Mouse (Mus musculus) neural tube, embryonic 15.5 days (tissue): ENCODE results near the gene Cygb. TPM values are rescaled to one million over a fixed set of nuclear protein-coding genes. Genes with fewer than 3 reads are reported as not detected.
"Not testable (repeated sequence)": the region's sequence is repeated elsewhere in the genome, so short reads cannot be mapped to it uniquely, and the experiment has no call there.

Experiments used
- ATAC-seq: fragments of 200-750 bp; cut with Nextera tagmentation; 2 replicates; pipeline ENCODE4 v1.8.0; 2017; ENCODE audit warnings: mild to moderate bottlenecking, moderate TSS enrichment, moderate library complexity; ENCODE audit not compliant: low FRiP score
- H3K27ac ChIP-seq: fragments of 300-500 bp; sonication (generic); replicated peaks from 2 replicates; pipeline ENCODE4 v1.5.1; 2015; ENCODE audit warnings: mild to moderate bottlenecking, inconsistent platforms
- H3K27me3 ChIP-seq: fragments of 300-500 bp; sonication (generic); replicated peaks from 2 replicates; pipeline ENCODE4 v1.6.1; 2015; ENCODE audit warnings: inconsistent platforms
- H3K36me3 ChIP-seq: fragments of 300-500 bp; sonication (generic); 2 replicates; pipeline ENCODE4 v1.6.1; 2015; ENCODE audit warnings: inconsistent platforms
- H3K4me1 ChIP-seq: fragments of 300-500 bp; sonication (generic); 2 replicates; pipeline ENCODE4 v1.6.1; 2015; ENCODE audit warnings: inconsistent platforms
- H3K4me2 ChIP-seq: fragments of 300-500 bp; sonication (generic); 2 replicates; pipeline ENCODE4 v1.6.1; 2015; ENCODE audit warnings: inconsistent platforms, mild to moderate bottlenecking, moderate library complexity
- H3K4me3 ChIP-seq: fragments of 300-500 bp; sonication (generic); replicated peaks from 2 replicates; pipeline ENCODE4 v1.5.1; 2015; ENCODE audit warnings: mild to moderate bottlenecking, inconsistent platforms
- H3K9ac ChIP-seq: fragments of 300-500 bp; sonication (generic); replicated peaks from 2 replicates; pipeline ENCODE4 v1.6.1; 2015; ENCODE audit warnings: mild to moderate bottlenecking, inconsistent platforms
- H3K9me3 ChIP-seq: fragments of 300-500 bp; sonication (generic); replicated peaks from 2 replicates; pipeline ENCODE4 v1.6.1; 2016; ENCODE audit warnings: inconsistent platforms
- WGBS: fragments of 180-500 bp; shearing (Covaris S2); methylation state at CpG from one replicate; pipeline ENCODE4 v1.1.7; 2015; ENCODE audit warnings: mixed read lengths; 5-methylcytosine and 5-hydroxymethylcytosine counted together
- polyA plus RNA-seq: library from polyadenylated mRNA; unstranded; fragments of >200 nt; fragmentation: Nextera tagmentation; extraction: Ambion mirVana; gene quantifications from 2 replicates; pipeline ENCODE4 v1.2.1, GENCODE M21; 2015

The Cygb gene
- polyA plus RNA-seq, 1 experiment from 2014 or later = 31.1 TPM

- Histone ChIP-seq H3K36me3 (no peaks in the 10 kb centered on the region), H3K4me1 (peaks cover 42% of the 10 kb centered on the region), H3K9me3 (no peaks in the 10 kb centered on the region), H3K4me2 (no peak overlapping the region), H3K27ac (no peak overlapping the region), H3K27me3 (peaks cover 15% of the 10 kb centered on the region), H3K9ac (no peak overlapping the region), H3K4me3 (no peak overlapping the region)
- WGBS = 69% methylated on average over 7 of the region's 7 CpGs
- ATAC-seq = no peak
Observed at GRCm38 (mm10) chr11:116619156-116619555, 35.0 kb downstream of the Cygb start.

DNA sequence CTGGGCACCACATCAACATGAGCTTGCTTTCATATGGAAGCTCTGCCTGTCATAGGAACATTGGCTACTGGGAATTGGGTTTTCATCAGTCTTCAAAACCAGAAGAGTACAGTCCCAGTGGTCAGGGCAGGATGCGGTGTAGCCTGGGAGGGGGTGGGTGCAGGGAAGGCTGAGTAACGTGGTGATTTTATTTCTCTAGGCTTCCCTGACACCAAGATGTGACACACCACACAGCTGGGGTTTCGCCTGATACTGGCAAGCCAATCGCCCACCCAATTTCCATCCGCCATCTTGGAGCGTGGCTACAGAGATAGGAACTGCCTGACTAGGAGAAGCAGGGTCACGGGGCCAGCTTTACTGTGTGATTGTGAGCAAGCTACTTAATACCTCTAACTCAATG, 35.4 kb downstream of the Cygb start:
- Histone ChIP-seq H3K36me3 (no peaks in the 10 kb centered on the region), H3K4me2 (no peak overlapping the region), H3K4me3 (no peak overlapping the region), H3K4me1 (peaks cover 37% of the 10 kb centered on the region), H3K9me3 (no peaks in the 10 kb centered on the region), H3K27me3 (peaks cover 10% of the 10 kb centered on the region), H3K9ac (no peak overlapping the region), H3K27ac (no peak overlapping the region)
- 91% methylated on average over 7 of the region's 7 CpGs for WGBS
- ATAC-seq = no peak

DNA sequence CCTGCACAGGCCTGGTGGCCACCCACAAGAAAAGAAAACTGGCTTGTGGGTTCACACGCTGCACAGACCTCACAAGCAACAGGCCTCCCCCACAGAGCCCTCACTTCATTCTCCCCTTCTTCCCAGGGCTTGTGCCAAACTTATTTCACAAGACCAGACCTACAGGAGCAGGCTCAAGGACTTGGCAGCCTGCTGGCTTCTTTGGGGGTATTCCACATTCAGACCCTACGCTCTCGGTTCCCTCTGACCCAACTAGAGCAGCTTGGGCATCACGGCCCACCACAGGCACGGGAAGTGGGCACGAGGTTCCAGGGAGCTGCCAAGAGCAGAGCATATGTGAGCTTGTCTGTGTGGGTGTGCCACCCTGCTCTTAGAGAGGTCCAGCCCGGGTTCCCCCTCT, 36.5 kb downstream of the Cygb start:
- no peak for ATAC-seq
- H3K36me3 ChIP-seq = no peaks in the 10 kb centered on the region
- H3K4me1 ChIP-seq = peaks cover 34% of the 10 kb centered on the region
- WGBS = 85% methylated on average over 7 of the region's 7 CpGs
- H3K27ac ChIP-seq = no peak overlapping the region
- no peak overlapping the region for H3K9ac ChIP-seq
- no peak overlapping the region for H3K4me2 ChIP-seq
- no peaks in the 10 kb centered on the region; the same call in 1 of the 2 replicates for H3K27me3 ChIP-seq
- no peak overlapping the region for H3K4me3 ChIP-seq
- no peaks in the 10 kb centered on the region for H3K9me3 ChIP-seq

DNA sequence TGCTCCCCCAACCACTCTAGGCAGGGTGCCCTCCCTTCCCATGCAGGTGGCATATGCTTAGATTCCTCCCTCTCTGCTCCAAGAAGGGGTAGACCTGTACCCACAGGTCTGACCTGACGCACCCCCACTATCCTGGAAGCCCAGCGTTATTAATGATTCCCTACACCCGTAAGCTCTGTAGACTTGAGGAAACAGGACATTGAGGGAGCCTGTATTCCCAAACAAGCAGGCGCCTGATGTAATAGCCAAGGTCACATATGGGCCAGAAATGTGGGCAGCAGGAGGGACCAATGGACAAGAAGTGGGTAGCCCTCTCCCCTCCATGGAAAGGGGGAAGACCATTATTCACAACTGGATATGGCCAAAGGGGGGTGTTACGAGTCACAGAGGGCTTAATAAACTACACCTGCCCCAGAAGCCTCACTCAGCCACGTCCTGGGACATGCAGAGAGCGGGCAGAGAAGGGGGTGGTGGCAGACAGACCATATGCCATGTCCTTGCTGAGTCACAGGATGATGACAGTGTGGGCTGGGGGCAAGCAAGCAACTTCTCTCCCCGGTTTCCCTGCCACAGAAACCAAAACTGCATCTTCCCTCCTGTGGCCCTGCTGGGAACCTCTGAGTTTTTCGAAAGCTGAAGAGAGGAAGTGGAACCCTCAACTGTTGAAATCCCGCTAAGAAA, 37.5 kb downstream of the Cygb start:
- WGBS = 75% methylated on average over 10 of the region's 10 CpGs
- no peak for ATAC-seq
- no peaks in the 10 kb centered on the region for H3K27me3 ChIP-seq
- no peak overlapping the region for H3K4me2 ChIP-seq
- peaks cover 31% of the 10 kb centered on the region for H3K4me1 ChIP-seq
- H3K4me3 ChIP-seq = no peak overlapping the region
- H3K9me3 ChIP-seq = no peaks in the 10 kb centered on the region
- no peaks in the 10 kb centered on the region for H3K36me3 ChIP-seq
- H3K9ac ChIP-seq = no peak overlapping the region
- no peak overlapping the region for H3K27ac ChIP-seq

DNA sequence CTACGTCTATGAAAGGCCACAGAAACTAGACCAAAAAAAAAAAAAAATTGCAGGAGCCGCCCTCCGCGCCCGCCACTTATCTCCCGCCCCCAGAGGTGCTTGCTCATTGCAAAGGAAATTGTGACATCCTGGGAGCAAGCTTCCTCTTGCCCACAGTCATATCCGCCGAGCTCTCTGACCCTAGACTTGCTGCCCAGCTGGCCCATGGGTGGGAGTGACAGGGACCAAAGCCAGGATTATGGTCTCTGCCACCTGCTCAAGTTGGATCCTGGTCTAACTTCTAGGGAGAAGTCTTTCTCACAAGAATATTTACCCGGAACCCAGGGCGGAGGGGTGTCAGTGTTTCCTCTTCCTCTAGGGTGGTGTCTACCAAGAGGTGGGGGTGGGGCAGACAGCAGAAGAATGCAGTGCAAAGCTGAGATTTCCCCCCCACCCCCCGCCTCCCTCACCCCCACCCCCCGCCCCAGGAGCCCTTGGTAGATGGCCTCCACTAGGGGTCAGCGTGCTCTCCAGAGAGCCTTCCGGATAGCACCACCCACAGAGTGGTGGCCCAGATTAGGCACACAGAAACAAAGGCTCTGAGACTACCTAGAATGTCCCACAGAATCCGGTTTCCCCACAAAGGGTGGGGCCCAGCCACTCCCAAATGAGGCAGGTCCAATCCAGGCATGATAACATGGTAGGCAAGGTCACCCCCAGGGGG, 38.2 kb downstream of the Cygb start:
- no peaks in the 10 kb centered on the region for H3K9me3 ChIP-seq
- H3K27ac ChIP-seq = no peak overlapping the region
- ATAC-seq = no peak
- H3K4me1 ChIP-seq = peaks cover 24% of the 10 kb centered on the region
- H3K9ac ChIP-seq = no peak overlapping the region
- no peaks in the 10 kb centered on the region for H3K27me3 ChIP-seq
- 55% methylated on average over 15 of the region's 15 CpGs for WGBS
- H3K4me3 ChIP-seq = no peak overlapping the region
- no peak overlapping the region for H3K4me2 ChIP-seq
- H3K36me3 ChIP-seq = no peaks in the 10 kb centered on the region

GRCm38 (mm10) chr11:116613234-116613633, 40.9 kb downstream of the Cygb start:
- Histone ChIP-seq H3K36me3 (no peaks in the 10 kb centered on the region), H3K9ac (no peak overlapping the region), H3K4me2 (no peak overlapping the region), H3K27me3 (no peaks in the 10 kb centered on the region), H3K9me3 (no peaks in the 10 kb centered on the region), H3K4me1 (0 out of 2 replicates have a peak, but pooled peaks cover 4% of the 10 kb centered on the region), H3K27ac (no peak overlapping the region), H3K4me3 (no peak overlapping the region)
- no peak for ATAC-seq
- WGBS = 91% methylated on average over 6 of the region's 6 CpGs

GRCm38 (mm10) chr11:116612554-116612953, 41.6 kb downstream of the Cygb start:
- Histone ChIP-seq H3K27me3 (no peaks in the 10 kb centered on the region), H3K4me3 (no peak overlapping the region), H3K9ac (no peak overlapping the region), H3K27ac (no peak overlapping the region), H3K9me3 (no peaks in the 10 kb centered on the region), H3K4me1 (0 out of 2 replicates have a peak, but pooled peaks cover 4% of the 10 kb centered on the region), H3K36me3 (no peaks in the 10 kb centered on the region), H3K4me2 (no peak overlapping the region)
- WGBS = 79% methylated on average over 1 of the region's 1 CpGs
- no peak for ATAC-seq

- no peak overlapping the region for H3K4me2 ChIP-seq
- no peak overlapping the region for H3K4me3 ChIP-seq
- 96% methylated on average over 9 of the region's 9 CpGs for WGBS
- H3K9me3 ChIP-seq = no peaks in the 10 kb centered on the region
- H3K4me1 ChIP-seq = 0 out of 2 replicates have a peak, but pooled peaks cover 4% of the 10 kb centered on the region
- no peak overlapping the region for H3K9ac ChIP-seq
- no peak for ATAC-seq
- H3K27ac ChIP-seq = no peak overlapping the region
- H3K36me3 ChIP-seq = no peaks in the 10 kb centered on the region
- H3K27me3 ChIP-seq = no peaks in the 10 kb centered on the region
Observed at GRCm38 (mm10) chr11:116611883-116612282, 42.2 kb downstream of the Cygb start.

DNA sequence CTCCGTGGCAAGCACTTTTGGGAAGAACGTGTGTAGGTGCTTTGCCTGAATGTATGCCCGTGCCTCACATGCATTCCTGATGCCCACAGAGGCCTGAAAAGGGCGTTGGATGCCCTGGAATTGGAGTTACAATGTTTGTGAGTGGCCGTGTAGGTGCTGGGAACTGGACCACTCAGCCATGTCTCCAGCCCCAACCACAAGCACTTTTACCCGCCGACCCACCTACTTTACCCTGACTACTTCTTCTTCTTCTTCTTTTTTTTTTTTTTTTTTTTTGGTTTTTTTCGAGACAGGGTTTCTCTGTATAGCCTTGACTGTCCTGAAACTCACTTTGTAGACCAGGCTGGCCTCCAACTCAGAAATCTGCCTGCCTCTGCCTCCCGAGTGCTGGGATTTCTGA, 42.9 kb downstream of the Cygb start:
- H3K9ac ChIP-seq, H3K36me3 ChIP-seq, H3K4me1 ChIP-seq, H3K27me3 ChIP-seq, H3K27ac ChIP-seq, ATAC-seq, H3K4me3 ChIP-seq, H3K4me2 ChIP-seq, H3K9me3 ChIP-seq: not testable (repeated sequence)
- WGBS = 83% methylated on average over 8 of the region's 9 CpGs

- 86% methylated on average over 15 of the region's 15 CpGs for WGBS
- H3K4me3 ChIP-seq = no peak overlapping the region
- H3K27me3 ChIP-seq = no peaks in the 10 kb centered on the region
- H3K4me2 ChIP-seq = no peak overlapping the region
- H3K36me3 ChIP-seq = no peaks in the 10 kb centered on the region
- ATAC-seq = no peak
- H3K4me1 ChIP-seq = no peaks in the 10 kb centered on the region
- no peaks in the 10 kb centered on the region for H3K9me3 ChIP-seq
- H3K9ac ChIP-seq = no peak overlapping the region
- no peak overlapping the region for H3K27ac ChIP-seq
Observed at GRCm38 (mm10) chr11:116609965-116610630, 44.0 kb downstream of the Cygb start.

- Histone ChIP-seq H3K4me2 (no peak overlapping the region), H3K9me3 (no peaks in the 10 kb centered on the region), H3K27ac (no peak overlapping the region), H3K4me1 (no peaks in the 10 kb centered on the region), H3K4me3 (no peak overlapping the region), H3K9ac (no peak overlapping the region), H3K27me3 (no peaks in the 10 kb centered on the region), H3K36me3 (no peaks in the 10 kb centered on the region)
- no peak for ATAC-seq
- WGBS = 93% methylated on average over 3 of the region's 3 CpGs
Observed at GRCm38 (mm10) chr11:116607717-116608116, 46.4 kb downstream of the Cygb start.

DNA sequence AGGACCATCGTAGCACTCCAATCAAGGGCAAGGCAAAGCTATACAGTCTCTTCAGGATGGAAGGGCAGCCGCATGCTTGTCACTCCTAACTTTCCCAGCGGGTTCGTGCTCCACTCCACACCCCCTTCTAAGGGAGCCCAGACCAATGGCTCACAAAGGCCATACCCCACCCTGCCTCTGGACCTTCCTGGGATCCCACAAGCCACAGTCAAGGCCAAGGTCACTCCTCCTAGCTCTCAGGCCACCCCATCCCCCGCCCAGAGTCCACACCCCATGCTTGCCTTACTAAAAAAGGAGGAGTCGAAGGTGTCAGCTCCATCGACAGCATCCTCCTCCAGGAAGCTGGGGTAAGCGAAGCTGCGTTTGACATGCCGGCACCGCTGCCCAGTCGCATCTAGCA, 50.0 kb downstream of the Cygb start:
- ATAC-seq = no peak
- H3K9me3 ChIP-seq = no peaks in the 10 kb centered on the region
- no peaks in the 10 kb centered on the region for H3K4me1 ChIP-seq
- no peak overlapping the region for H3K4me2 ChIP-seq
- no peak overlapping the region for H3K4me3 ChIP-seq
- no peak overlapping the region for H3K9ac ChIP-seq
- no peaks in the 10 kb centered on the region for H3K36me3 ChIP-seq
- H3K27ac ChIP-seq = no peak overlapping the region
- WGBS = 90% methylated on average over 12 of the region's 12 CpGs
- H3K27me3 ChIP-seq = no peaks in the 10 kb centered on the region
